Mouse (Mus musculus): ENCODE data around the gene Mccc1. TPM values are rescaled to one million over a fixed set of nuclear protein-coding genes. Genes with fewer than 3 reads are reported as not detected.

Mccc1 gene
- polyA plus RNA-seq (2014; fragmentation: Illumina TruSeq; extraction: RNeasy Lipid Tissue Mini Kit (QIAGEN cat#74804); ENCODE audit: low read depth, low replicate concordance) = 76.3 TPM

GRCm38 (mm10) chr3:36000275-36001239, at the start of gene Mccc1:
Gene Mccc1 (minus strand): TSS chr3:36000678.

GRCm38 (mm10) chr3:35937345-35937744, 63.1 kb downstream of the Mccc1 start, which contains the start of gene Dcun1d1:
Gene Dcun1d1 (minus strand): TSS chr3:35937445.

Other genes starting within 250 kb of the Mccc1 start
- gene Atp11b, start 246.6 kb downstream of the Mccc1 start, polyA plus RNA-seq (2014; fragmentation: Illumina TruSeq; extraction: RNeasy Lipid Tissue Mini Kit (QIAGEN cat#74804); ENCODE audit: low read depth, low replicate concordance) = 30.9 TPM
- gene Dcun1d1, start 63.2 kb downstream of the Mccc1 start, polyA plus RNA-seq (2014; fragmentation: Illumina TruSeq; extraction: RNeasy Lipid Tissue Mini Kit (QIAGEN cat#74804); ENCODE audit: low read depth, low replicate concordance) = 59.6 TPM
- 0.53 TPM for gene Ccdc144b, start 52.9 kb upstream of the Mccc1 start, polyA plus RNA-seq (2014; fragmentation: Illumina TruSeq; extraction: RNeasy Lipid Tissue Mini Kit (QIAGEN cat#74804); ENCODE audit: low read depth, low replicate concordance)
- gene Acad9, start 65.3 kb upstream of the Mccc1 start, polyA plus RNA-seq (2014; fragmentation: Illumina TruSeq; extraction: RNeasy Lipid Tissue Mini Kit (QIAGEN cat#74804); ENCODE audit: low read depth, low replicate concordance) = 43.0 TPM
- 6.2 TPM for gene D3Ertd254e, start 150.3 kb upstream of the Mccc1 start, polyA plus RNA-seq (2014; fragmentation: Illumina TruSeq; extraction: RNeasy Lipid Tissue Mini Kit (QIAGEN cat#74804); ENCODE audit: low read depth, low replicate concordance)
- not detected for gene Qrfpr, start 221.6 kb upstream of the Mccc1 start, polyA plus RNA-seq (2014; fragmentation: Illumina TruSeq; extraction: RNeasy Lipid Tissue Mini Kit (QIAGEN cat#74804); ENCODE audit: low read depth, low replicate concordance)

Measured in adipose tissue, adult 10 weeks (tissue).